Mouse (Mus musculus) CH12.LX (cell line): Measurements from ENCODE around the gene Cnksr1.
A peak's percentile ranks its signal among the peaks of the same experiment; 100 is the strongest.

ENCODE experiments used
- CHD1 ChIP-seq: IDR thresholded peaks from 2 replicates; pipeline ENCODE4 v1.6.1; 2012; ENCODE audit warnings: low read depth, low read length, improper control_type of control experiment, inconsistent platforms
- CTCF ChIP-seq, 2 experiments: IDR thresholded peaks in 1 of 2; conservative IDR thresholded peaks in 1 of 2; 2 replicates each; pipeline ENCODE4 v1.5.1; 2011 to 2012; ENCODE audit warnings: low read depth in 2 of 2, low read length in 2 of 2, improper control_type of control experiment in 1 of 2, inconsistent platforms in 1 of 2, mild to moderate bottlenecking in 1 of 2, moderate library complexity in 1 of 2
- EP300 ChIP-seq: IDR thresholded peaks from 2 replicates; pipeline ENCODE4 v1.6.1; 2011; ENCODE audit warnings: low read length, improper control_type of control experiment
- ETS1 ChIP-seq: conservative IDR thresholded peaks from 2 replicates; pipeline ENCODE4 v1.6.1; 2012; ENCODE audit warnings: low read depth, mild to moderate bottlenecking, inconsistent platforms, low read length, improper control_type of control experiment, moderate library complexity
- HCFC1 ChIP-seq: IDR thresholded peaks from 2 replicates; pipeline ENCODE4 v1.6.1; 2012; ENCODE audit warnings: low read depth, mild to moderate bottlenecking, inconsistent platforms, low read length, improper control_type of control experiment
- MAFK ChIP-seq: IDR thresholded peaks from 2 replicates; pipeline ENCODE4 v1.6.1; 2011; ENCODE audit warnings: low read length, improper control_type of control experiment; ENCODE audit not compliant: insufficient replicate concordance
- NELFE ChIP-seq: IDR thresholded peaks from 2 replicates; pipeline ENCODE4 v1.6.1; 2011; ENCODE audit warnings: low read depth, low read length, improper control_type of control experiment
- NRF1 ChIP-seq: IDR thresholded peaks from 2 replicates; pipeline ENCODE4 v1.6.1; 2014; ENCODE audit warnings: low read depth, mild to moderate bottlenecking, inconsistent platforms, low read length, improper control_type of control experiment, moderate library complexity
- POLR2A ChIP-seq: IDR thresholded peaks from 2 replicates; pipeline ENCODE4 v1.6.1; 2011; ENCODE audit warnings: low read depth, mild to moderate bottlenecking, improper control_type of control experiment, low read length
- TBP ChIP-seq: conservative IDR thresholded peaks from 2 replicates; pipeline ENCODE4 v1.6.1; 2011; ENCODE audit warnings: low read depth, low read length, improper control_type of control experiment
- TCF12 ChIP-seq: IDR thresholded peaks from 2 replicates; pipeline ENCODE4 v1.6.1; 2014; ENCODE audit warnings: low read depth, mild to moderate bottlenecking, inconsistent platforms, low read length, improper control_type of control experiment
- ZC3H11A ChIP-seq: IDR thresholded peaks from 2 replicates; pipeline ENCODE4 v1.6.1; 2012; ENCODE audit warnings: low read depth, mild to moderate bottlenecking, inconsistent platforms, low read length, improper control_type of control experiment

- TF ChIP-seq CTCF (conservative IDR thresholded peaks at IDR 0.05 in 1 of 2, IDR thresholded peaks at IDR 0.05 in 1 of 2; ENCODE audit: low read depth in 2 of 2, low read length in 2 of 2) = peak in 1 of 2 experiments; percentile 49; a peak in 2 of 4 replicates
- no peak for TF ChIP-seq CHD1
- TF ChIP-seq NELFE = no peak
- no peak for TF ChIP-seq EP300
- TF ChIP-seq HCFC1 = no peak
- no peak for TF ChIP-seq ETS1
- no peak for TF ChIP-seq POLR2A
- TF ChIP-seq TCF12 = no peak
- TF ChIP-seq ZC3H11A = no peak
- TF ChIP-seq TBP = no peak
- no peak for TF ChIP-seq NRF1
- TF ChIP-seq MAFK = no peak
Measured at GRCm38 (mm10) chr4:134181825-134182224, 56.4 kb downstream of the Cnksr1 start.
